ENCODE assay signal across 8 mouse cellular contexts in the genomic region with DNA sequence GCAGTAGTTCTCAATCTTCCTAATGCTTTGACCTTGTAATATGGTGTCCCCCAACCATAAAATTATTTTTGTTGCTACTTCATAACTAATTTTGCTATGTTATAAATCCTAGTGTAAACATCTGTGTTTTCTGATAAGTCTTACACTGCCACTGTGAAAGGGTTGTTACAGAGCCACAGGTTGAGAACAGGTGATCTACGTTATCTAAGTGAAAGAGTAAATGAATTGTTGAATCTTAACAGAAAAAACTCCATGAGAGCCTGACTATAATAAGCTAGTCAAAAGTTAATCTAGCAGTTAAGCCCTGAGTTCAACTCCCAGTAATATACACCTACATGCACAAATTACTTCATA. TPM values are rescaled to one million over a fixed set of nuclear protein-coding genes. Genes with fewer than 3 reads are reported as not detected.
DNase-seq lines count a peak whose midpoint lies in the region; ATAC-seq and TF ChIP-seq lines count a peak whose summit lies in the region.

No protein-coding gene starts in this region.

- no peak overlapping the region for H3K4me2 ChIP-seq in neural tube, embryonic 11.5 days (ENCODE audit: low read depth)
- H3K4me2 ChIP-seq in liver, embryonic 16.5 days (ENCODE audit: low read depth, low read length): no peak overlapping the region

- peaks cover 11% of the 10 kb centered on the region for H3K4me1 ChIP-seq in heart, adult 2 months (ENCODE audit: control insufficient read depth, insufficient read depth, low read length)
- H3K4me1 ChIP-seq in neural tube, embryonic 11.5 days (ENCODE audit: control insufficient read depth, insufficient read depth, low read length): no peaks in the 10 kb centered on the region; the same call in 1 of the 2 replicates
- peaks cover 11% of the 10 kb centered on the region for H3K4me1 ChIP-seq in liver, embryonic 16.5 days (ENCODE audit: control insufficient read depth, low read depth, low read length)

- TF ChIP-seq POLR2A in heart, adult 2 months (IDR thresholded peaks at IDR 0.05; ENCODE audit: insufficient read depth, low read depth, low read length): no peak

- H3K4me3 ChIP-seq in heart, adult 2 months: no peak overlapping the region
- no peak overlapping the region for H3K4me3 ChIP-seq in neural tube, embryonic 11.5 days (ENCODE audit: low read depth, low read length)
- H3K4me3 ChIP-seq in liver, embryonic 16.5 days (ENCODE audit: low read depth, low read length): no peak overlapping the region; the same call in 1 of the 2 replicates

- no peak overlapping the region for H3K9ac ChIP-seq in heart, adult 2 months (ENCODE audit: low read depth, low read length)
- no peak overlapping the region for H3K9ac ChIP-seq in neural tube, embryonic 11.5 days (ENCODE audit: low read length)
- no peak overlapping the region for H3K9ac ChIP-seq in liver, embryonic 16.5 days (ENCODE audit: low read depth, low read length)

- no peaks in the 10 kb centered on the region for H3K79me2 ChIP-seq in heart, adult 2 months (replicated peaks; ENCODE audit: control insufficient read depth, insufficient read depth, low read length)

- H3K27ac ChIP-seq in heart, adult 2 months: peak overlapping the region; percentile 95
- H3K27ac ChIP-seq in neural tube, embryonic 11.5 days (ENCODE audit: low read depth, low read length): no peak overlapping the region
- H3K27ac ChIP-seq in liver, embryonic 16.5 days (ENCODE audit: low read length): no peak overlapping the region

- no peak for DNase-seq in heart, adult 2 months
- DNase-seq in heart, postnatal 10 days: no peak
- no peak for DNase-seq in neural tube, embryonic 11.5 days (ENCODE audit: low spot score)
- no peak for DNase-seq in neural tube, embryonic 10.5 days (ENCODE audit: extremely low spot score, low spot score)
- DNase-seq in adrenal gland, adult (ENCODE audit: inconsistent age in 2 of 2, low spot score in 1 of 2): no peak
- no peak for DNase-seq in layer of hippocampus, adult 8-10 months (ENCODE audit: low spot score in 2 of 2)
- DNase-seq in cerebellum, postnatal 4 days (ENCODE audit: low spot score in 2 of 2): no peak

- no peaks in the 10 kb centered on the region; the same call in 1 of the 2 replicates for H3K36me3 ChIP-seq in heart, adult 2 months (ENCODE audit: control insufficient read depth, insufficient read depth, low read length)
- H3K36me3 ChIP-seq in neural tube, embryonic 11.5 days (ENCODE audit: control insufficient read depth, insufficient read depth, low read length): no peaks in the 10 kb centered on the region
- H3K36me3 ChIP-seq in liver, embryonic 16.5 days (ENCODE audit: control insufficient read depth, insufficient read depth): no peaks in the 10 kb centered on the region

- no peak for TF ChIP-seq EP300 in heart, adult 2 months (IDR thresholded peaks at IDR 0.05; ENCODE audit: insufficient read depth, low read depth, low read length)

- no peaks in the 10 kb centered on the region for H3K27me3 ChIP-seq in heart, adult 2 months (ENCODE audit: control insufficient read depth, insufficient read depth, low read length)
- H3K27me3 ChIP-seq in neural tube, embryonic 11.5 days (ENCODE audit: control insufficient read depth, insufficient read depth, low read length): no peaks in the 10 kb centered on the region
- H3K27me3 ChIP-seq in liver, embryonic 16.5 days (ENCODE audit: control insufficient read depth, insufficient read depth, low read depth, low read length): no peaks in the 10 kb centered on the region

- H3K9me3 ChIP-seq in neural tube, embryonic 11.5 days (ENCODE audit: control insufficient read depth, low read length): no peaks in the 10 kb centered on the region
- H3K9me3 ChIP-seq in liver, embryonic 16.5 days (replicated peaks; ENCODE audit: control insufficient read depth, low read length): no peaks in the 10 kb centered on the region

- intact Hi-C loops in heart, adult 2 months (cut with DNase I): loop anchor here (2.0 to 5.0 kb wide), 3 partner anchors 65 to 332 kb away; no protein-coding TSS in a partner anchor
- intact Hi-C loops in heart, postnatal 10 days (cut with DNase I): loop anchor here (5.0 kb wide), 4 partner anchors 107 to 332 kb away; no protein-coding TSS in a partner anchor

- 0 out of 2 replicates have a peak, but pooled peaks have one; percentile 3 for ATAC-seq in neural tube, embryonic 11.5 days (ENCODE audit: insufficient read depth, low FRiP score, low TSS enrichment)
- ATAC-seq in liver, embryonic 16.5 days (ENCODE audit: low read depth): 0 out of 2 replicates have a peak, but pooled peaks have one; percentile 2

- whole genome bisulfite sequencing in heart, adult 2 months: 35% methylated on average over 1 of the region's 1 CpGs
- 41% methylated on average over 1 of the region's 1 CpGs for WGBS in neural tube, embryonic 11.5 days
- WGBS in liver, embryonic 16.5 days (ENCODE audit: insufficient replicate concordance): 22% methylated on average over 1 of the region's 1 CpGs

- TF ChIP-seq CTCF in heart, adult 2 months (IDR thresholded peaks at IDR 0.05): no peak

RNA-seq across cellular contexts. Expression of gene Cradd, which starts 0.3 kb away (rescaled TPM):
- 10 to 100 TPM in 1 of 2 experiments, 1 to 10 TPM in 1; 9.9 to 10.3 TPM for total RNA-seq in heart, adult 2 months (2021)
- 15.1 and 15.7 TPM in 2 replicates for polyA plus RNA-seq in heart, adult 2 months (2012; rRNA removed)
- 10 to 100 TPM; 12.9 to 13.5 TPM for total RNA-seq in heart, postnatal 10 days (2021)
- polyA plus RNA-seq in neural tube, embryonic 11.5 days (2014; fragmentation: Nextera tagmentation; extraction: Ambion mirVana): 12.5 and 14.0 TPM in 2 replicates
- 4.2 and 4.4 TPM in 2 replicates for polyA plus RNA-seq in liver, embryonic 16.5 days (2015; fragmentation: Nextera tagmentation; extraction: Ambion mirVana)
- total RNA-seq in layer of hippocampus, adult 8-10 months (2022): 10 to 100 TPM in 1 of 4 experiments, 1 to 10 TPM in 3; 6.4 to 10.0 (median 8.0) TPM
